Mouse (Mus musculus): Measurements from ENCODE around the gene Itgb5. TPM values are rescaled to one million over a fixed set of nuclear protein-coding genes. Genes with fewer than 3 reads are reported as not detected.

Gene Itgb5
- polyA plus RNA-seq, 1 experiment from 2014 or later, result 28.2 TPM

DNA sequence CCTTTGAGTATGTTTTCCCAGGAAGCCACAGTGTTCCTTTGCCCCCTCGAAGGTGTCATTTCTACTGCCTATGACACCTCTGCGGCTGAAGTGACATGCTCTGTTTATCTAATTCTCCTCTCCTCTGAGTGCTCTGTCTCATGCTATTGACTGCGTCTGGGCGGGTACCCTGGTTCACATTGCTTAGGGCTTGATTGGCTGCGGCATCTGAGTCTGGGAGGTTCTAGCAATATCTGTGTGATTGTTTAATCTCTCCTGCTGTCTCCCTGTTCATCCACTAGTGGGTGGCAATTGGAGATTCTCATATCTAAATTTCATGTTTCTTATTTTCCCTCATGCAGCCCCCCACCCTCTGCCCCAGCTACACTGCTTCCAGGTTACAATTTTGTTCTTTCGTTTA, 49.6 kb downstream of the Itgb5 start:
- no peaks in the 10 kb centered on the region for H3K9me3 ChIP-seq (ENCODE audit: control insufficient read depth, low read length)
- WGBS, result 75% methylated on average over 6 of the region's 6 CpGs
- H3K4me2 ChIP-seq (ENCODE audit: low read depth, low read length, severe bottlenecking), result no peak overlapping the region
- no peak overlapping the region for H3K4me3 ChIP-seq (ENCODE audit: low read depth, low read length)
- no peak overlapping the region for H3K9ac ChIP-seq (ENCODE audit: low read length)
- peaks cover 2% of the 10 kb centered on the region; the same call in 1 of the 2 replicates for H3K4me1 ChIP-seq (replicated peaks; ENCODE audit: control insufficient read depth, insufficient read depth, low read length)
- no peak for DNase-seq (ENCODE audit: low spot score)
- H3K27ac ChIP-seq (ENCODE audit: low read depth, low read length), result no peak overlapping the region
- H3K27me3 ChIP-seq (ENCODE audit: control insufficient read depth, insufficient read depth, low read length), result no peaks in the 10 kb centered on the region
- H3K36me3 ChIP-seq (ENCODE audit: control insufficient read depth, insufficient read depth, low read length), result no peaks in the 10 kb centered on the region
- no peak for ATAC-seq (replicated peaks; ENCODE audit: low FRiP score)

DNA sequence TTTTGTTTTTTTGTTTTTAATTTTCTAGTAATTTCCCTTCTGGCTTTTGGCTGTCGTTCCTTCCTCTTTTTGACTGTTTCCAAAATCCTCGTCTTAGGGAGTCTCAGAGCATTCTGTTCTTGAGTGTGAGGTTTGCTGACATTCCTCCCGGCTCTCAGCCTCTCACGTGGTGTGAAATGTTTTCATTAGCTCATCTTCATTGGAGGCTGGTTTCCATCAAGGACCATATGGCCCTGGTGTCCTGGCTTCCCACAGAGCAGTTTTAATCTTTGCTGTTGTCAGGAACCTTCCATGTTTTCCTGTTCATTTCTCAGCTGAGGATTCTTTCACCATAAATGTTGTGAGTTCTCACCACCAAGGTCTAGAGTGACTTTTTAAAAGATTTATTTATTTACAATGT, 50.1 kb downstream of the Itgb5 start:
- no peak for ATAC-seq (replicated peaks; ENCODE audit: low FRiP score)
- Histone ChIP-seq H3K27me3 (ENCODE audit: control insufficient read depth, insufficient read depth, low read length) (no peaks in the 10 kb centered on the region), H3K36me3 (ENCODE audit: control insufficient read depth, insufficient read depth, low read length) (no peaks in the 10 kb centered on the region), H3K9me3 (ENCODE audit: control insufficient read depth, low read length) (no peaks in the 10 kb centered on the region), H3K4me1 (replicated peaks; ENCODE audit: control insufficient read depth, insufficient read depth, low read length) (peaks cover 2% of the 10 kb centered on the region; the same call in 1 of the 2 replicates), H3K4me2 (ENCODE audit: low read depth, low read length, severe bottlenecking) (no peak overlapping the region), H3K27ac (ENCODE audit: low read depth, low read length) (no peak overlapping the region), H3K4me3 (ENCODE audit: low read depth, low read length) (no peak overlapping the region), H3K9ac (ENCODE audit: low read length) (no peak overlapping the region)
- 69% methylated on average over 4 of the region's 4 CpGs for WGBS
- DNase-seq (ENCODE audit: low spot score), result no peak

DNA sequence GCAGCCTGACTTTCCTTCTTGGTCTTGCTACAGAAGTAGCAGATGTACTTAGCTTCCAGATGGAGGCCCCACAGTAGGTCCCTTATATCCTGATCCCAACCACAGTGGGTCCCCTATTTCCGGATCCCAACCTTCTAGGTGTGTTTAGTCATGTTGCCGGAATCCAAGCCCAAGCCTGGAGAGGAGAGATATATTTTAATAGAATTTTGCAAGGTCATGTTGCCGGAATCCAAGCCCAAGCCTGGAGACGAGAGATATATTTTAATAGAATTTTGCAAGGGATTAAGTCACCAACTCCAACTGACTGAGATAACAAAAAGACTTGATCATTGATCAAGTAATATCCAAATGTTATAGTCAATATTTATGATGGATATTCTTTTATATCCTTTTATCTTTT, 51.3 kb downstream of the Itgb5 start:
- Histone ChIP-seq H3K27me3 (ENCODE audit: control insufficient read depth, insufficient read depth, low read length) (no peaks in the 10 kb centered on the region), H3K9ac (ENCODE audit: low read length) (no peak overlapping the region), H3K27ac (ENCODE audit: low read depth, low read length) (no peak overlapping the region), H3K4me3 (ENCODE audit: low read depth, low read length) (no peak overlapping the region), H3K9me3 (ENCODE audit: control insufficient read depth, low read length) (no peaks in the 10 kb centered on the region), H3K4me2 (ENCODE audit: low read depth, low read length, severe bottlenecking) (no peak overlapping the region), H3K36me3 (ENCODE audit: control insufficient read depth, insufficient read depth, low read length) (no peaks in the 10 kb centered on the region), H3K4me1 (replicated peaks; ENCODE audit: control insufficient read depth, insufficient read depth, low read length) (peaks cover 2% of the 10 kb centered on the region; the same call in 1 of the 2 replicates)
- no peak for DNase-seq (ENCODE audit: low spot score)
- ATAC-seq (replicated peaks; ENCODE audit: low FRiP score), result no peak
- WGBS, result 90% methylated on average over 4 of the region's 4 CpGs

DNA sequence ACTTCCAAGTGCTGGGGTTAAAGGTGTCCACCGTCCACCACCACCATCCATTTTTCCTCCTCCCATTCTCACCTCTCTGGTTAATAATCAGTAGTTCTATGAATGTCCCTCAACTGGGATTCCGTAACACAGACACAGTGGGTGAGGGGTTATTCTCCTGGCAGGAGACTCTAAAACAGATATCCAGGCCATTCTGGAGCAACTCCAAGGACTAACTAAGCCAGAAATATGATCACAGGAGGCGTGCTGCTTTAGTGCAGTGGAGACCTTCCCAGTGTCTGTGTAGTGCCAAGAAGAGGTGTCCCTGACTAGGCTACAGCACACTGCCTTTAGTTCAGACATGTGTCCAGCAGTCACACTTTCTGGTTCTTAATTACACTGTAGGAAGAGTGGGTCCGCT, 53.1 kb downstream of the Itgb5 start:
- 80% methylated on average over 4 of the region's 4 CpGs for WGBS
- H3K27ac ChIP-seq (ENCODE audit: low read depth, low read length), result no peak overlapping the region
- ATAC-seq (replicated peaks; ENCODE audit: low FRiP score) (no peak), DNase-seq (ENCODE audit: low spot score) (no peak)
- H3K9me3 ChIP-seq (ENCODE audit: control insufficient read depth, low read length), result no peaks in the 10 kb centered on the region
- H3K36me3 ChIP-seq (ENCODE audit: control insufficient read depth, insufficient read depth, low read length), result no peaks in the 10 kb centered on the region
- H3K27me3 ChIP-seq (ENCODE audit: control insufficient read depth, insufficient read depth, low read length), result no peaks in the 10 kb centered on the region
- H3K4me2 ChIP-seq (ENCODE audit: low read depth, low read length, severe bottlenecking), result no peak overlapping the region
- H3K4me1 ChIP-seq (replicated peaks; ENCODE audit: control insufficient read depth, insufficient read depth, low read length), result peaks cover 2% of the 10 kb centered on the region; the same call in 1 of the 2 replicates
- H3K4me3 ChIP-seq (ENCODE audit: low read depth, low read length), result no peak overlapping the region
- H3K9ac ChIP-seq (ENCODE audit: low read length), result no peak overlapping the region

DNA sequence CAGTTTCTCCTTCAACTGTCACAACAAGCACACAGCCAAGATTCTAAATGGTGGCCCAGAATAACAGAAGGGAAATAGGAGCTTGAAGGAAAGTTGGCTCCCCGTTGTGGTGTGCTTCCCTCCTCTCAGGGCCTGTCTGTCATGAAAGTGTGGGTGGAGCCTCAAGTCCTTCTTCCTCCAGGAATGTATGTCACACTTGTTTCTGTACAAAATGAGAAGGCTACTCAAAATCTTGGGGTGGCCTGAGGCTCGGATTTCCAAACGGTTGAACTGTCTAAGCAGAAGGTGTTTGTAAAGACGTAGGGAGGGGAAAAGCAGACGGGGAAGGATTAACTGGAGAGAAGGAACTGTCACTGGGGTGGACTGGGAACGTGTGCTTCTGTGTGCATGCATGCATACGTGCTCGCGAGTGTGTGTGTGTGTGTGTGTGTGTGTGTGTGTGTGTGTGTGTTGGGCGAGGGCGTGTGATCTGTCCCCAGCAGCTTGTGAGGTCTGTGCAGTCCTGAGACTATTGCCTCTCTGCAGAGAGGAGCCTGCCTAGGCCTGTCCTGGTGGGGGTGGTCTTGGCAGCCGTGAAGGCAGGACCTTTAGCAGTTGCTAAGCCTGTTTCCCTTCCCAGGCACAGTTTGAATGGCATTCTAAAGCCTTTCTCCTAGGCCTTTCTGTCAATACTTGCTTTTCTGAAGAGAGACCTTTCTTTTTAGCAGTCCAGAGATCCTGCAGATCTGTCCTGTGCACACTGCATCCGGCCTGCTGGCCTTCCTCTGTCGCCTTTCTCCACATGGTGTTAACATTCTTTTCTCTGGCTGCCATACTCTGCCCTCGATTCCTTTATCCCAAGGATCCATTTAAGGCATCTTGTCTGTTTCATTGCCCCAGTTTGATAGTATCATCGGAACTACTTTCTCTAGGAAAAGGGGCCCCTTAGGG, 53.8 kb downstream of the Itgb5 start:
- no peak overlapping the region for H3K4me2 ChIP-seq (ENCODE audit: low read depth, low read length, severe bottlenecking)
- no peak overlapping the region for H3K9ac ChIP-seq (ENCODE audit: low read length)
- H3K9me3 ChIP-seq (ENCODE audit: control insufficient read depth, low read length), result no peaks in the 10 kb centered on the region
- H3K36me3 ChIP-seq (ENCODE audit: control insufficient read depth, insufficient read depth, low read length), result no peaks in the 10 kb centered on the region
- DNase-seq (ENCODE audit: low spot score) (no peak), ATAC-seq (replicated peaks; ENCODE audit: low FRiP score) (no peak)
- WGBS, result 43% methylated on average over 16 of the region's 16 CpGs
- H3K27ac ChIP-seq (ENCODE audit: low read depth, low read length), result no peak overlapping the region
- no peaks in the 10 kb centered on the region for H3K27me3 ChIP-seq (ENCODE audit: control insufficient read depth, insufficient read depth, low read length)
- no peak overlapping the region for H3K4me3 ChIP-seq (ENCODE audit: low read depth, low read length)
- peaks cover 2% of the 10 kb centered on the region; the same call in 1 of the 2 replicates for H3K4me1 ChIP-seq (replicated peaks; ENCODE audit: control insufficient read depth, insufficient read depth, low read length)

DNA sequence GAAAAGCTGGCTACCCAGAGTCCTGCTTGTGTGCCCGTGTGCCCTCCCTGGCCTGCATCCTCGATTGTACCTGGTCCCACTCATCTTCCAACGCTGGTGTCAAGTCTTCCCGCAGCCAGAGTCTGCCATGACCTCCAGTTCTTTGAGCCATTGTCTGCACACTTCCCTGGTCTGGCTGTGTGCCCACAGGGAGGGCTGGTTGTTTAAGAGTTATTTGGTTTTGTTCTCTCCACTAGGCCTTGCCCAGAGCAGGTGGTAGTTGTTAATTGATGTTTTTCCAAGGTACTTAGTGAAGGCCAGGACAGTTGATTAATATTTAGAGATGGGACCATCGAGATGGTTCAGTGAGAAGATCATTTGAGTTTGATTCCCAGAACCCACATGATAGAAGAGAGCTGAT, 54.7 kb downstream of the Itgb5 start:
- Histone ChIP-seq H3K4me2 (ENCODE audit: low read depth, low read length, severe bottlenecking) (no peak overlapping the region), H3K9ac (ENCODE audit: low read length) (no peak overlapping the region), H3K4me3 (ENCODE audit: low read depth, low read length) (no peak overlapping the region), H3K36me3 (ENCODE audit: control insufficient read depth, insufficient read depth, low read length) (no peaks in the 10 kb centered on the region), H3K27ac (ENCODE audit: low read depth, low read length) (no peak overlapping the region), H3K4me1 (replicated peaks; ENCODE audit: control insufficient read depth, insufficient read depth, low read length) (peaks cover 2% of the 10 kb centered on the region; the same call in 1 of the 2 replicates), H3K9me3 (ENCODE audit: control insufficient read depth, low read length) (no peaks in the 10 kb centered on the region), H3K27me3 (ENCODE audit: control insufficient read depth, insufficient read depth, low read length) (no peaks in the 10 kb centered on the region)
- WGBS, result 81% methylated on average over 5 of the region's 5 CpGs
- ATAC-seq (replicated peaks; ENCODE audit: low FRiP score) (no peak), DNase-seq (ENCODE audit: low spot score) (no peak)

DNA sequence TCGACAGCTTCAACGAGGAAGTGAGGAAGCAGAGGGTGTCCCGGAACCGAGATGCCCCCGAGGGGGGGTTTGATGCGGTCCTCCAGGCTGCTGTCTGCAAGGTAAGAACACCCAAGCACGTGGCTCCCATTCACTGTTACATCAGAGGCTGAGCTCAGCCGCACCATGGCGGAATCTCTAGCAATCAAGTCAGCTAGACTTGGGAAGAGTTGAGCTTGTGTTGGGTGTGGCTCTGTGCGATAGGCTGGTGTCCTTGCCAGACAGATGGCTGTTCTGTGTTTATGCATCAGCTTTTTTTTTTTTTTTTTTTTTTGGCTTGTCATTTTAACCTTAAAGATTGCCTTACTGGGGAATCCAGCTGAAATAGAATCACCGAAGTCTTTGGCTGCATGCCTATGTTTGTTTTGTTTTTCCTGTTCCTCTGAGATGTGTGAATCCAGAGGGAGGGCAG, 55.6 kb downstream of the Itgb5 start:
- no peaks in the 10 kb centered on the region for H3K27me3 ChIP-seq (ENCODE audit: control insufficient read depth, insufficient read depth, low read length)
- no peak overlapping the region for H3K9ac ChIP-seq (ENCODE audit: low read length)
- H3K9me3 ChIP-seq (ENCODE audit: control insufficient read depth, low read length), result no peaks in the 10 kb centered on the region
- no peak overlapping the region for H3K27ac ChIP-seq (ENCODE audit: low read depth, low read length)
- peaks cover 2% of the 10 kb centered on the region; the same call in 1 of the 2 replicates for H3K4me1 ChIP-seq (replicated peaks; ENCODE audit: control insufficient read depth, insufficient read depth, low read length)
- no peak overlapping the region for H3K4me3 ChIP-seq (ENCODE audit: low read depth, low read length)
- H3K36me3 ChIP-seq (ENCODE audit: control insufficient read depth, insufficient read depth, low read length), result no peaks in the 10 kb centered on the region
- H3K4me2 ChIP-seq (ENCODE audit: low read depth, low read length, severe bottlenecking), result no peak overlapping the region
- WGBS, result 90% methylated on average over 11 of the region's 11 CpGs
- DNase-seq (ENCODE audit: low spot score) (no peak), ATAC-seq (replicated peaks; ENCODE audit: low FRiP score) (no peak)

DNA sequence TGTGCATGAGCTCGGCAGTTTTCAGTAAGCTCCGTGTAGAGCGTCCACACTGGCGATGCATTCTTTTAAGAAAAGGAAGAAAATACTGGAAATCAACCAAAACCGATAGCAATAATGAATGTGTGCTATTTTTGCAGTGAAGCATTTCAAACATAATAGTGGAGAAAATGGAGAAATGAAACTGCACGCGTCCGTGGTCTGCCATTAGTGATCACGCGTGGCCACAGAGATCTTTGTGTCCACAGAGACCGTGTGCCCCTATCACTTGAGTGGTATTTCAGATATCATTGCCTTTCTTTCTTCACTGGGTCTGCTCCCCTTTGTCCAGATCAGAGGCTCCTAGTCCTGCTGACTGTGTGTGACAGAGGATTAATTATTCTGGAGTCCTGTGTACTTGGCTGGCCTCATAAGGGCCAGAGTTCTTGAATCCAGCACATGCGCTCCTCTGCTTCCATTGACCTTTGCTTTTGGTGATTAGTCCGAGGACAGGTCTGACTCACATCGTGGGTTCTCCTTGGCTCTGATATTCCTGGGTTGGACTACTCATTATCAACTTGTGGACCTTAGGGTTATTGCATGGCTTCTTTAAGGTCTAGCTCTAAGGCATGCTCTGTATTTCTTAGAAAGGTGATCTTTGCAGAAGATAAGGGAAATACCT, 56.3 kb downstream of the Itgb5 start:
- H3K4me2 ChIP-seq (ENCODE audit: low read depth, low read length, severe bottlenecking), result no peak overlapping the region
- no peak overlapping the region for H3K9ac ChIP-seq (ENCODE audit: low read length)
- H3K4me3 ChIP-seq (ENCODE audit: low read depth, low read length), result no peak overlapping the region
- peaks cover 3% of the 10 kb centered on the region; the same call in 1 of the 2 replicates for H3K4me1 ChIP-seq (replicated peaks; ENCODE audit: control insufficient read depth, insufficient read depth, low read length)
- DNase-seq (ENCODE audit: low spot score) (no peak), ATAC-seq (replicated peaks; ENCODE audit: low FRiP score) (no peak)
- no peak overlapping the region for H3K27ac ChIP-seq (ENCODE audit: low read depth, low read length)
- no peaks in the 10 kb centered on the region for H3K9me3 ChIP-seq (ENCODE audit: control insufficient read depth, low read length)
- WGBS, result 93% methylated on average over 14 of the region's 14 CpGs
- no peaks in the 10 kb centered on the region for H3K36me3 ChIP-seq (ENCODE audit: control insufficient read depth, insufficient read depth, low read length)
- H3K27me3 ChIP-seq (ENCODE audit: control insufficient read depth, insufficient read depth, low read length), result no peaks in the 10 kb centered on the region
